Mouse (Mus musculus) neural tube, embryonic 11.5 days (tissue): ENCODE results near the gene Srsf11. TPM values are rescaled to one million over a fixed set of nuclear protein-coding genes. Genes with fewer than 3 reads are reported as not detected.

Experiments used
- ATAC-seq: fragments of 200-750 bp; cut with Nextera tagmentation; 2 replicates; pipeline ENCODE4 v1.8.0; 2017; ENCODE audit warnings: moderate number of reproducible peaks, mild to moderate bottlenecking, moderate TSS enrichment, moderate library complexity; ENCODE audit not compliant: insufficient read depth, low FRiP score, low TSS enrichment
- DNase-seq: peaks from one replicate; pipeline ENCODE4 v3.0.0-alpha.2; 2015; ENCODE audit warnings: low spot score
- H3K27ac ChIP-seq: fragments of 300-500 bp; sonication (generic); 2 replicates; pipeline ENCODE4 v1.5.1; 2014; ENCODE audit warnings: low read depth, mild to moderate bottlenecking, low read length
- H3K27me3 ChIP-seq: fragments of 300-500 bp; sonication (generic); 2 replicates; pipeline ENCODE4 v1.6.1; 2014; ENCODE audit warnings: mild to moderate bottlenecking, low read length, mixed read lengths; ENCODE audit not compliant: control insufficient read depth, insufficient read depth
- H3K36me3 ChIP-seq: fragments of 300-500 bp; sonication (generic); 2 replicates; pipeline ENCODE4 v1.6.1; 2014; ENCODE audit warnings: mild to moderate bottlenecking, low read length, moderate library complexity, mixed read lengths; ENCODE audit not compliant: control insufficient read depth, insufficient read depth
- H3K4me1 ChIP-seq: fragments of 300-500 bp; sonication (generic); 2 replicates; pipeline ENCODE4 v1.6.1; 2014; ENCODE audit warnings: low read length, mixed read lengths; ENCODE audit not compliant: control insufficient read depth, insufficient read depth
- H3K4me2 ChIP-seq: fragments of 300-500 bp; sonication (generic); 2 replicates; pipeline ENCODE4 v1.6.1; 2014; ENCODE audit warnings: low read depth, mild to moderate bottlenecking, moderate library complexity
- H3K4me3 ChIP-seq: fragments of 300-500 bp; sonication (generic); 2 replicates; pipeline ENCODE4 v1.5.1; 2014; ENCODE audit warnings: low read depth, low read length
- H3K9ac ChIP-seq: fragments of 300-500 bp; sonication (generic); 2 replicates; pipeline ENCODE4 v1.6.1; 2014; ENCODE audit warnings: mild to moderate bottlenecking, low read length
- H3K9me3 ChIP-seq: fragments of 300-500 bp; sonication (generic); 2 replicates; pipeline ENCODE4 v1.6.1; 2016; ENCODE audit warnings: low read length; ENCODE audit not compliant: control insufficient read depth
- WGBS: fragments of 180-500 bp; shearing (Covaris S2); extraction: QIAGEN DNeasy Blood & Tissue Kit; methylation state at CpG from one replicate; pipeline ENCODE4 v1.1.7; 2014; 5-methylcytosine and 5-hydroxymethylcytosine counted together
- polyA plus RNA-seq: library from polyadenylated mRNA; unstranded; fragments of >200 nt; fragmentation: Nextera tagmentation; extraction: Ambion mirVana; gene quantifications from 2 replicates; pipeline ENCODE4 v1.2.1, GENCODE M21; 2014

The Srsf11 gene
- polyA plus RNA-seq, 1 experiment from 2014 or later = 308 TPM

- Histone ChIP-seq H3K4me2 (no peak overlapping the region), H3K9me3 (no peaks in the 10 kb centered on the region), H3K9ac (no peak overlapping the region), H3K27me3 (no peaks in the 10 kb centered on the region), H3K36me3 (peaks cover 5% of the 10 kb centered on the region), H3K27ac (no peak overlapping the region), H3K4me3 (no peak overlapping the region), H3K4me1 (no peaks in the 10 kb centered on the region)
- WGBS = 32% methylated on average over 1 of the region's 1 CpGs
- DNase-seq (peak; percentile 10), ATAC-seq (peak; percentile 18; the same call in 1 of the 2 replicates)
These were observed 26.6 kb downstream of the Srsf11 start for GRCm38 (mm10) chr3:158009762-158010320.

- Histone ChIP-seq H3K4me1 (no peaks in the 10 kb centered on the region), H3K27ac (no peak overlapping the region), H3K4me2 (no peak overlapping the region), H3K4me3 (no peak overlapping the region), H3K9me3 (no peaks in the 10 kb centered on the region), H3K36me3 (peaks cover 3% of the 10 kb centered on the region), H3K27me3 (no peaks in the 10 kb centered on the region), H3K9ac (no peak overlapping the region)
- DNase-seq = no peak
- no peak for ATAC-seq
- 85% methylated on average over 1 of the region's 1 CpGs for WGBS
These were observed 27.8 kb downstream of the Srsf11 start for GRCm38 (mm10) chr3:158008647-158009046.

GRCm38 (mm10) chr3:157998742-157999369, 37.6 kb downstream of the Srsf11 start:
- DNase-seq (no peak), ATAC-seq (no peak)
- Histone ChIP-seq H3K4me2 (no peak overlapping the region), H3K9me3 (no peaks in the 10 kb centered on the region), H3K9ac (no peak overlapping the region), H3K36me3 (no peaks in the 10 kb centered on the region; the same call in none of the 2 replicates), H3K27ac (no peak overlapping the region), H3K4me3 (no peak overlapping the region), H3K27me3 (no peaks in the 10 kb centered on the region), H3K4me1 (no peaks in the 10 kb centered on the region)
- 82% methylated on average over 1 of the region's 1 CpGs for WGBS

- Histone ChIP-seq H3K4me2 (no peak overlapping the region), H3K4me1 (no peaks in the 10 kb centered on the region), H3K4me3 (no peak overlapping the region), H3K9ac (no peak overlapping the region), H3K9me3 (no peaks in the 10 kb centered on the region), H3K27ac (no peak overlapping the region), H3K27me3 (no peaks in the 10 kb centered on the region), H3K36me3 (peaks cover 2% of the 10 kb centered on the region; the same call in 1 of the 2 replicates)
- no peak for ATAC-seq
- DNase-seq = no peak
- 98% methylated on average over 2 of the region's 2 CpGs for WGBS
These were observed 40.7 kb downstream of the Srsf11 start for GRCm38 (mm10) chr3:157995726-157996125.

- DNase-seq (no peak), ATAC-seq (no peak)
- Histone ChIP-seq H3K9me3 (no peaks in the 10 kb centered on the region), H3K27ac (no peak overlapping the region), H3K4me3 (no peak overlapping the region), H3K36me3 (peaks cover 2% of the 10 kb centered on the region; the same call in 1 of the 2 replicates), H3K4me1 (no peaks in the 10 kb centered on the region), H3K27me3 (no peaks in the 10 kb centered on the region), H3K9ac (no peak overlapping the region), H3K4me2 (no peak overlapping the region)
These were observed 43.1 kb downstream of the Srsf11 start for GRCm38 (mm10) chr3:157993322-157993721.

- Histone ChIP-seq H3K4me3 (no peak overlapping the region), H3K4me2 (no peak overlapping the region), H3K27me3 (no peaks in the 10 kb centered on the region), H3K36me3 (no peaks in the 10 kb centered on the region), H3K9me3 (no peaks in the 10 kb centered on the region), H3K9ac (no peak overlapping the region), H3K4me1 (no peaks in the 10 kb centered on the region), H3K27ac (no peak overlapping the region)
- ATAC-seq (no peak), DNase-seq (no peak)
These were observed 56.8 kb downstream of the Srsf11 start for GRCm38 (mm10) chr3:157979619-157980018.

GRCm38 (mm10) chr3:157973236-157973635, 63.2 kb downstream of the Srsf11 start:
- H3K4me3 ChIP-seq = no peak overlapping the region
- ATAC-seq = no peak
- H3K27me3 ChIP-seq = no peaks in the 10 kb centered on the region
- no peak overlapping the region for H3K4me2 ChIP-seq
- H3K4me1 ChIP-seq = no peaks in the 10 kb centered on the region
- H3K9ac ChIP-seq = no peak overlapping the region
- 97% methylated on average over 2 of the region's 2 CpGs for WGBS
- H3K36me3 ChIP-seq = no peaks in the 10 kb centered on the region
- no peaks in the 10 kb centered on the region for H3K9me3 ChIP-seq
- no peak overlapping the region for H3K27ac ChIP-seq
- no peak for DNase-seq

- ATAC-seq (no peak), DNase-seq (no peak)
- H3K36me3 ChIP-seq = no peaks in the 10 kb centered on the region
- H3K4me3 ChIP-seq = no peak overlapping the region
- no peaks in the 10 kb centered on the region for H3K27me3 ChIP-seq
- 100% methylated on average over 2 of the region's 2 CpGs for WGBS
- H3K9ac ChIP-seq = no peak overlapping the region
- no peak overlapping the region for H3K27ac ChIP-seq
- H3K4me1 ChIP-seq = no peaks in the 10 kb centered on the region
- no peak overlapping the region for H3K4me2 ChIP-seq
- H3K9me3 ChIP-seq = no peaks in the 10 kb centered on the region
These were observed 65.3 kb downstream of the Srsf11 start for GRCm38 (mm10) chr3:157971151-157971550.
